ENCODE assay signal across 8 mouse cellular contexts in the genomic region with DNA sequence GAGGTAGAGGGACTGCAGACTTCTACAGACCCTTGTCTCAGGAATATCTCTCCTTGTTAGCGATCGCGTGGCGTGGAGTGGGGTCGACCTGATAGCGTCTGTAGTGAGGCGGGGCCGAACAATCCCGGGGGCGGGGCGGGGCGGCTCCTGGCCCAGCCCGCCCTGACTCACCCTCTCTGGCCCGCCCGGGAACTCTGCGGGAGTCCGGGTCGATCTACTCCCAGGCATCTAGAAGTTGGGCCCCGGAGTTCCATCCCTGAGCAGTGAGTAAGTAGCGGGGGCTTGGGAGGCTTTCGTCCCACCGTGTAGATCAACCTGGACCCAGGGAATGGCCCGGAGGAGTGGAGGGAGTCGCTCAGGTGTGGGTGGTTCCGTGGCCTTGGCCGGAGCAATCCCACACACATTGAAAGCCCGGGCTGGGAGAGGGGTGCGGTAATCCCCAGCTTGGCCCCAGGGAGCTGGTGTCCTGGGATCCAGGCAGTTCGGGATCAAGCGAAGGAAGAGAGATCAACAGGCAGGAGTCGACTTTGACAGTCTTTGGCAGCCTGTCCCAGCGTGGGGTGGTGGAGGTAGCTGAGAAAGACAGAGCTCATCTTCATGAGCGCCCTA. TPM values are rescaled to one million over a fixed set of nuclear protein-coding genes. Genes with fewer than 3 reads are reported as not detected.
DNase-seq lines count a peak whose midpoint lies in the region; ATAC-seq lines count a peak whose summit lies in the region.

A gene (plus strand): TSS at position 89 of the 609 bp plus-strand sequence.

- H3K9ac ChIP-seq in heart, embryonic 13.5 days: peak within 1 kb of the TSS; percentile 70
- peak within 1 kb of the TSS; percentile 53; the same call in 1 of the 2 replicates for H3K9ac ChIP-seq in hindbrain, embryonic 13.5 days
- H3K9ac ChIP-seq in lung, embryonic 15.5 days: peak within 1 kb of the TSS; percentile 47

- H3K36me3 ChIP-seq in heart, embryonic 13.5 days: no peaks in the 10 kb centered on the region
- no peaks in the 10 kb centered on the region for H3K36me3 ChIP-seq in hindbrain, embryonic 13.5 days
- H3K36me3 ChIP-seq in lung, embryonic 15.5 days: no peaks in the 10 kb centered on the region

- WGBS in heart, embryonic 13.5 days: 3% methylated on average over 33 of the region's 33 CpGs
- WGBS in hindbrain, embryonic 13.5 days: 5% methylated on average over 33 of the region's 33 CpGs
- WGBS in lung, embryonic 15.5 days: 4% methylated on average over 33 of the region's 33 CpGs

- H3K27me3 ChIP-seq in heart, embryonic 13.5 days (replicated peaks): peaks cover 69% of the 10 kb centered on the region
- peaks cover 51% of the 10 kb centered on the region for H3K27me3 ChIP-seq in hindbrain, embryonic 13.5 days
- peaks cover 14% of the 10 kb centered on the region; the same call in 1 of the 2 replicates for H3K27me3 ChIP-seq in lung, embryonic 15.5 days

- peak within 1 kb of the TSS; percentile 65 for H3K4me2 ChIP-seq in heart, embryonic 13.5 days
- H3K4me2 ChIP-seq in hindbrain, embryonic 13.5 days: peak within 1 kb of the TSS; percentile 41
- peak within 1 kb of the TSS; percentile 67 for H3K4me2 ChIP-seq in lung, embryonic 15.5 days

- ATAC-seq in heart, embryonic 13.5 days (ENCODE audit: extremely low read depth, insufficient number of reproducible peaks, low FRiP score, low TSS enrichment): no peak
- 0 out of 2 replicates have a peak, but pooled peaks have one; percentile 28 for ATAC-seq in hindbrain, embryonic 13.5 days (ENCODE audit: low FRiP score)
- ATAC-seq in lung, embryonic 15.5 days (ENCODE audit: borderline replicate concordance, extremely low read depth, low FRiP score, low TSS enrichment): peak; percentile 74

- H3K9me3 ChIP-seq in heart, embryonic 13.5 days: no peaks in the 10 kb centered on the region
- no peaks in the 10 kb centered on the region for H3K9me3 ChIP-seq in hindbrain, embryonic 13.5 days
- H3K9me3 ChIP-seq in lung, embryonic 15.5 days: no peaks in the 10 kb centered on the region

- H3K27ac ChIP-seq in heart, embryonic 13.5 days (replicated peaks): no peak within 1 kb of the TSS
- no peak within 1 kb of the TSS for H3K27ac ChIP-seq in hindbrain, embryonic 13.5 days
- no peak within 1 kb of the TSS for H3K27ac ChIP-seq in lung, embryonic 15.5 days

- H3K4me1 ChIP-seq in heart, embryonic 13.5 days: peaks cover 14% of the 10 kb centered on the region
- peaks cover 6% of the 10 kb centered on the region; the same call in 1 of the 2 replicates for H3K4me1 ChIP-seq in hindbrain, embryonic 13.5 days (replicated peaks)
- peaks cover 7% of the 10 kb centered on the region; the same call in 1 of the 2 replicates for H3K4me1 ChIP-seq in lung, embryonic 15.5 days

- DNase-seq in heart, postnatal 14 days: no peak
- peak; percentile 62 for DNase-seq in adrenal gland, adult 8-10 months
- peak; percentile 58 for DNase-seq in urinary bladder, postnatal 25 days (ENCODE audit: low spot score)
- DNase-seq in right cerebral cortex, postnatal 4 days: no peak
- no peak for DNase-seq in thymus, postnatal 10 days (ENCODE audit: low spot score in 2 of 2)

- H3K4me3 ChIP-seq in heart, embryonic 13.5 days: peak within 1 kb of the TSS; percentile 39
- peak within 1 kb of the TSS; percentile 12; the same call in 1 of the 2 replicates for H3K4me3 ChIP-seq in hindbrain, embryonic 13.5 days
- H3K4me3 ChIP-seq in lung, embryonic 15.5 days: peak within 1 kb of the TSS; percentile 43

- intact Hi-C loops in heart, postnatal 14 days (cut with DNase I): no loop called here

RNA-seq across cellular contexts. Expression of the gene that starts here (rescaled TPM):
- 0.06 TPM in 1 of 2 replicates, not detected in the other for polyA plus RNA-seq in heart, embryonic 13.5 days (2015; fragmentation: Nextera tagmentation; extraction: Ambion mirVana)
- total RNA-seq in heart, postnatal 14 days (2021): under 1 TPM; 0.14 to 0.20 TPM
- total RNA-seq in adrenal gland, adult 8-10 months (2022): 10 to 100 TPM; 27.4 to 59.1 (median 32.8) TPM
- polyA plus RNA-seq in hindbrain, embryonic 13.5 days (2015; fragmentation: Nextera tagmentation; extraction: Ambion mirVana): not detected in 2 replicates
- 3.8 and 4.2 TPM in 2 replicates for polyA plus RNA-seq in lung, embryonic 15.5 days (2015; fragmentation: Nextera tagmentation; extraction: Ambion mirVana)

Comparison
In these comparisons a context has a peak if more than half of its experiments do, and no peak if none do; other contexts are left out.
1. RNA of the gene that starts here (total RNA-seq): 27.4 to 59.1 TPM in adrenal gland, adult 8-10 months; 0.14 to 0.20 TPM in heart, postnatal 14 days; every median in the first group is over 10 times any median in the second.
2. Peak in ATAC-seq, H3K4me3 ChIP-seq, H3K9ac ChIP-seq and H3K4me2 ChIP-seq in hindbrain, embryonic 13.5 days; RNA of the gene not detected or under 1 TPM.
3. DNase-seq: peak in adrenal gland, adult 8-10 months (single experiment) and urinary bladder, postnatal 25 days (single experiment); none in heart, postnatal 14 days (0 of 2), right cerebral cortex, postnatal 4 days (single experiment) and thymus, postnatal 10 days (0 of 2).
4. Peak in every context shown above with its lines, with median percentiles within 50 percentile points of each other: H3K4me2 ChIP-seq, H3K4me3 ChIP-seq and H3K9ac ChIP-seq.